Mouse (Mus musculus): ENCODE data around the gene Insig2. TPM values are rescaled to one million over a fixed set of nuclear protein-coding genes. Genes with fewer than 3 reads are reported as not detected.

The Insig2 gene
- polyA plus RNA-seq, 1 experiment from 2014 or later: 42.8 TPM

DNA sequence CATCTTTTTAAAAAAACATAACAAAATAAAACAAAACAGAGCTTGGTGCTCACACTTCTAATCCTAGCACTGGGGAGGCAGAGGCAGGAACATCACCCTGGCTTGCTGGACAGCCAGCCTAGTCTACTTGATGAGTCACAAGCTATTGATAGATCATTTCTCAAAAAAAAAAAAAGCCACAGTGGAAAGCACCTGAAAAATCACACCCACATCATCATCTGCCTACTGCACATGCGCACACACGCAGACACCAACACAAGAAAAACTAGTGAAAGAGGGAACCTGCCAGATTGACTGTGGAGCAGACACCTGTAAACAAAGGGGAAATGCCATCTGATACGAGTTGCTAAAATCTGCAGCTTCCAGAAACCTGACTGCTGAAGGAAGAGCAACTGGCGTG is 54.9 kb downstream of the Insig2 start:
- Histone ChIP-seq H3K9ac (ENCODE audit: low read length) (no peak overlapping the region), H3K36me3 (ENCODE audit: control insufficient read depth, insufficient read depth, low read length) (no peaks in the 10 kb centered on the region), H3K27me3 (ENCODE audit: control insufficient read depth, insufficient read depth, low read length) (no peaks in the 10 kb centered on the region), H3K9me3 (ENCODE audit: control insufficient read depth, low read length) (no peaks in the 10 kb centered on the region), H3K4me1 (replicated peaks; ENCODE audit: control insufficient read depth, insufficient read depth) (no peaks in the 10 kb centered on the region), H3K27ac (replicated peaks) (no peak overlapping the region), H3K4me3 (ENCODE audit: low read depth, low read length) (no peak overlapping the region), H3K4me2 (replicated peaks; ENCODE audit: low read depth) (no peak overlapping the region)
- ATAC-seq (ENCODE audit: low FRiP score, low TSS enrichment) (no peak), DNase-seq (ENCODE audit: low spot score) (no peak)
- 80% methylated on average over 4 of the region's 4 CpGs for WGBS
- no peak for TF ChIP-seq EP300 (optimal IDR thresholded peaks at IDR 0.05)
- no peak for TF ChIP-seq CTCF (IDR thresholded peaks at IDR 0.05; ENCODE audit: low read depth)

GRCm38 (mm10) chr1:121275961-121276506 is 56.4 kb downstream of the Insig2 start:
- H3K9ac ChIP-seq (ENCODE audit: low read length): no peak overlapping the region
- no peak overlapping the region for H3K27ac ChIP-seq (replicated peaks)
- ATAC-seq (ENCODE audit: low FRiP score, low TSS enrichment): no peak
- H3K4me2 ChIP-seq (replicated peaks; ENCODE audit: low read depth): no peak overlapping the region
- 47% methylated on average over 3 of the region's 3 CpGs for WGBS
- H3K4me1 ChIP-seq (replicated peaks; ENCODE audit: control insufficient read depth, insufficient read depth): no peaks in the 10 kb centered on the region
- no peak for DNase-seq (ENCODE audit: low spot score)
- TF ChIP-seq EP300 (optimal IDR thresholded peaks at IDR 0.05) (no peak), CTCF (IDR thresholded peaks at IDR 0.05; ENCODE audit: low read depth) (no peak)
- no peak overlapping the region for H3K4me3 ChIP-seq (ENCODE audit: low read depth, low read length)
- no peaks in the 10 kb centered on the region for H3K36me3 ChIP-seq (ENCODE audit: control insufficient read depth, insufficient read depth, low read length)
- H3K9me3 ChIP-seq (ENCODE audit: control insufficient read depth, low read length): no peaks in the 10 kb centered on the region
- H3K27me3 ChIP-seq (ENCODE audit: control insufficient read depth, insufficient read depth, low read length): no peaks in the 10 kb centered on the region

DNA sequence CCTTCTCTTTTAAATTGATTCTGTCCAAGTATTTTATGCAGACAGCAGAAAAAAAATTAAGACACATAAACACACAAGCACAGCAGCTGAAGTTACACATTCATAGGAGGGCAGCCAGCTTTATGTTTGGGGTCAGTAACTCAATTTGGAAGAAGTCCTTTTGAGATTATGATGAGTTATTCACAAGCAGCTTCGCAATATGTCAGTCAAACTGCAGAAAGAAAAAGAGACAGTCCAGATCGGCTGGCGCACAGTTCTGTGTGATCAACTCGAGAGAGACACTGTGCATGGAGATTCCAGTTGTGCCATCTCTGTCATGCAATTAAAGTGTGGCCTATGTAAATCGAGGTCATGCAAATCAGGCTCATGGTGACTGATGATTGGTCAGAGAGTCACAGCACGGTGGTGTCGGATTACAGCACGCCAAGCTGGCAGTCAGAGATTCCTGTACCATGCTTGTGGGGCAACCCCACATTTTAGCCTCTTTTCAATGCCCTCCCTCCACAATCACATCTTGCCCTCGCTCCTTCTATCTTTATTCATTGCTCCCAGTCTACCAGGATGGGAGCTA is 72.1 kb downstream of the Insig2 start:
- no peak overlapping the region for H3K27ac ChIP-seq (replicated peaks)
- H3K4me1 ChIP-seq (replicated peaks; ENCODE audit: control insufficient read depth, insufficient read depth): no peaks in the 10 kb centered on the region
- WGBS: 63% methylated on average over 9 of the region's 9 CpGs
- H3K9me3 ChIP-seq (ENCODE audit: control insufficient read depth, low read length): no peaks in the 10 kb centered on the region
- H3K27me3 ChIP-seq (ENCODE audit: control insufficient read depth, insufficient read depth, low read length): no peaks in the 10 kb centered on the region
- ATAC-seq (ENCODE audit: low FRiP score, low TSS enrichment) (no peak), DNase-seq (ENCODE audit: low spot score) (no peak)
- no peak overlapping the region for H3K4me2 ChIP-seq (replicated peaks; ENCODE audit: low read depth)
- no peak overlapping the region for H3K4me3 ChIP-seq (ENCODE audit: low read depth, low read length)
- TF ChIP-seq EP300 (optimal IDR thresholded peaks at IDR 0.05) (no peak), CTCF (IDR thresholded peaks at IDR 0.05; ENCODE audit: low read depth) (no peak)
- H3K9ac ChIP-seq (ENCODE audit: low read length): no peak overlapping the region
- no peaks in the 10 kb centered on the region for H3K36me3 ChIP-seq (ENCODE audit: control insufficient read depth, insufficient read depth, low read length)

Other genes starting within 250 kb of the Insig2 start
- gene Ccdc93, start 98.5 kb upstream of the Insig2 start, polyA plus RNA-seq (2015; fragmentation: Nextera tagmentation; extraction: Ambion mirVana): 4.6 and 4.7 TPM in 2 replicates
- 0.05 and 0.10 TPM in 2 replicates for gene Htr5b, start 195.9 kb upstream of the Insig2 start, polyA plus RNA-seq (2015; fragmentation: Nextera tagmentation; extraction: Ambion mirVana)
- 37.5 and 40.7 TPM in 2 replicates for gene Ddx18, start 235.4 kb upstream of the Insig2 start, polyA plus RNA-seq (2015; fragmentation: Nextera tagmentation; extraction: Ambion mirVana)

Measured in stomach, postnatal 0 days (tissue).